Mouse (Mus musculus) liver, adult 2 months (tissue): ENCODE data around the gene Med27.

Experiments
- CTCF ChIP-seq: fragments of 200-500 bp; IDR thresholded peaks from 2 replicates; pipeline ENCODE4 v1.5.1; 2011; ENCODE audit warnings: low read depth, low read length, control low read depth
- POLR2A ChIP-seq: fragments of 200-500 bp; IDR thresholded peaks from 2 replicates; pipeline ENCODE4 v1.6.1; 2011; ENCODE audit warnings: low read length, control low read depth; ENCODE audit not compliant: insufficient read depth; ENCODE audit errors: extremely low read depth

- TF ChIP-seq POLR2A = no peak
- no peak for TF ChIP-seq CTCF
Measured at GRCm38 (mm10) chr2:29437111-29437510, 90.5 kb downstream of the Med27 start.
